Mouse (Mus musculus) midbrain, embryonic 12.5 days (tissue): ENCODE measurements at regions not wholly inside any gene's neighbourhood (a gene's known extent, or its start where the extent isn't known, plus 50 kb on each side); places are given as distances from the start of the nearest gene placed in this dataset.

ENCODE experiments used
- ATAC-seq: fragments of 200-750 bp; cut with Nextera tagmentation; 2 replicates; pipeline ENCODE4 v1.8.0; 2017; ENCODE audit warnings: low read depth, moderate TSS enrichment, moderate library complexity; ENCODE audit not compliant: low FRiP score
- H3K27ac ChIP-seq: fragments of 300-500 bp; sonication (generic); replicated peaks from 2 replicates; pipeline ENCODE4 v1.5.1; 2016; ENCODE audit warnings: mild to moderate bottlenecking
- H3K27me3 ChIP-seq: fragments of 300-500 bp; sonication (generic); 2 replicates; pipeline ENCODE4 v1.6.1; 2016; ENCODE audit warnings: mild to moderate bottlenecking
- H3K36me3 ChIP-seq: fragments of 300-500 bp; sonication (generic); 2 replicates; pipeline ENCODE4 v1.6.1; 2016
- H3K4me1 ChIP-seq: fragments of 300-500 bp; sonication (generic); 2 replicates; pipeline ENCODE4 v1.6.1; 2016
- H3K4me2 ChIP-seq: fragments of 300-500 bp; sonication (generic); replicated peaks from 2 replicates; pipeline ENCODE4 v1.6.1; 2016; ENCODE audit warnings: mild to moderate bottlenecking, moderate library complexity
- H3K4me3 ChIP-seq: fragments of 300-500 bp; sonication (generic); 2 replicates; pipeline ENCODE4 v1.5.1; 2016; ENCODE audit warnings: mild to moderate bottlenecking
- H3K9ac ChIP-seq: fragments of 300-500 bp; sonication (generic); replicated peaks from 2 replicates; pipeline ENCODE4 v1.6.1; 2016; ENCODE audit warnings: mild to moderate bottlenecking, moderate library complexity
- H3K9me3 ChIP-seq: fragments of 300-500 bp; sonication (generic); 2 replicates; pipeline ENCODE4 v1.6.1; 2016; ENCODE audit warnings: mild to moderate bottlenecking
- WGBS: fragments of 180-500 bp; shearing (Covaris S2); methylation state at CpG from one replicate; pipeline ENCODE4 v1.1.7; 2016; 5-methylcytosine and 5-hydroxymethylcytosine counted together

DNA sequence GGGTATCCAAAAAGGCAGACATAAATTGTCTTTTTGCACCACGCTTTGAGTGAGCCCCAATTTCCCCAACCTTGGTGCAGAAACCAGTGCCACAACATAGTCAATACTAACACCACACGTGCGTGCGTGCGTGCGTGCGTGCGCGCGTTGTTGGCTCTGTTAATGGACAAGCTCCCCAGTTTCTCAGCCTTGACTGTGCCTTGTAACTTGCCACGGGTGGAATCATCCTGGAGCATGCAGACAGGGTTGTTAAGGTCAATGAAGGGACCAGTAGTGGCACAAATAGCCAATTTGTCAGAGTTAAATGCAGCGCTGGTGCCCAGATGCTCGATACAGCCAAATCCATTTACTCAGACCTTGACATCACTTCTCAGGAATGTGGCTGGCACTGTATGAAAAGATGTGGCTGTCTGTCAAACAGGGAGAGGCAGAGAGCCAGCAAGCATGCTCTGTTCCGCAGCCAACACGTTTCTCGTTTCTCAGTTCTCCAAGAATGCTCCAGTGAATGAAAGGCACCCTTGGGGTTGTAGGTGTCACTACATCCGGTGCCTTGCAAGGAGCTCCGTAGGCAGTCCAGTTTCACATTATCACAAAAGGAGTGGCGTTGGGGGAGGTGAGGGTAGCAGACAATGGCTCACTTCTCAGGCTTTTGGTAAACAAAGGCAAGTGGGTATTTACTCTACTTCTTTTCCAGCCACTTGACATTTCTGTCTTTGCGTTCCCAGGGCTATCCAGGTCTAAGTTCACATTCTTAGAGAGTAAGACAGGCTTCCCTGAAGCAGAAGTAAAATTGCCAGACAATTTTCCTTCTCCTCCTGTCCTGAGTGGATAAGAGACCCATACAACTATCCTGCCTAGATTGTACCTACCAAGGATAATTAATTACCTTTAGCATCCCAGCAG is 53.2 kb upstream of the Usp27x start:
- H3K36me3 ChIP-seq = no peaks in the 10 kb centered on the region
- WGBS = 53% methylated on average over 20 of the region's 20 CpGs
- peak; percentile 81 for ATAC-seq
- 0 out of 2 replicates have a peak overlapping the region, but pooled peaks have one; percentile 30 for H3K27ac ChIP-seq
- H3K27me3 ChIP-seq = no peaks in the 10 kb centered on the region
- no peak overlapping the region for H3K9ac ChIP-seq
- no peaks in the 10 kb centered on the region for H3K9me3 ChIP-seq
- peaks cover 5% of the 10 kb centered on the region; the same call in 1 of the 2 replicates for H3K4me1 ChIP-seq
- H3K4me2 ChIP-seq = peak overlapping the region; percentile 28
- no peak overlapping the region for H3K4me3 ChIP-seq
